Mouse (Mus musculus) hindbrain, embryonic 16.5 days (tissue): ENCODE results near the gene Col4a2. TPM values are rescaled to one million over a fixed set of nuclear protein-coding genes. Genes with fewer than 3 reads are reported as not detected.
A peak's percentile ranks its signal among the peaks of the same experiment; 100 is the strongest.

Experiments used
- ATAC-seq: fragments of 200-750 bp; cut with Nextera tagmentation; 2 replicates; pipeline ENCODE4 v1.8.0; 2017; ENCODE audit warnings: moderate TSS enrichment, moderate library complexity
- H3K27ac ChIP-seq: fragments of 300-500 bp; sonication (generic); 2 replicates; pipeline ENCODE4 v1.5.1; 2014; ENCODE audit warnings: low read depth, mild to moderate bottlenecking, control low read depth, low read length, moderate library complexity
- H3K27me3 ChIP-seq: fragments of 300-500 bp; sonication (generic); replicated peaks from 2 replicates; pipeline ENCODE4 v1.6.1; 2014; ENCODE audit warnings: low read length; ENCODE audit not compliant: control insufficient read depth, insufficient read depth
- H3K36me3 ChIP-seq: fragments of 300-500 bp; sonication (generic); 2 replicates; pipeline ENCODE4 v1.6.1; 2014; ENCODE audit warnings: mild to moderate bottlenecking, low read length, moderate library complexity, mixed read lengths; ENCODE audit not compliant: control insufficient read depth, insufficient read depth
- H3K4me1 ChIP-seq: fragments of 300-500 bp; sonication (generic); 2 replicates; pipeline ENCODE4 v1.6.1; 2014; ENCODE audit warnings: low read depth, low read length; ENCODE audit not compliant: control insufficient read depth, insufficient read depth
- H3K4me2 ChIP-seq: fragments of 300-500 bp; sonication (generic); 2 replicates; pipeline ENCODE4 v1.6.1; 2014; ENCODE audit warnings: mild to moderate bottlenecking, low read length, control low read depth, moderate library complexity
- H3K4me3 ChIP-seq: fragments of 300-500 bp; sonication (generic); 2 replicates; pipeline ENCODE4 v1.5.1; 2014; ENCODE audit warnings: mild to moderate bottlenecking, low read length, control low read depth, moderate library complexity
- H3K9ac ChIP-seq: fragments of 300-500 bp; sonication (generic); 2 replicates; pipeline ENCODE4 v1.6.1; 2014; ENCODE audit warnings: low read depth, mild to moderate bottlenecking, control low read depth, low read length, moderate library complexity
- H3K9me3 ChIP-seq: fragments of 300-500 bp; sonication (generic); 2 replicates; pipeline ENCODE4 v1.6.1; 2014; ENCODE audit warnings: mild to moderate bottlenecking, low read length, moderate library complexity; ENCODE audit not compliant: control insufficient read depth
- WGBS: fragments of 180-500 bp; shearing (Covaris S2); extraction: QIAGEN DNeasy Blood & Tissue Kit; methylation state at CpG from one replicate; pipeline ENCODE4 v1.1.7; 2014; 5-methylcytosine and 5-hydroxymethylcytosine counted together
- polyA plus RNA-seq: library from polyadenylated mRNA; unstranded; fragments of >200 nt; fragmentation: Nextera tagmentation; extraction: Ambion mirVana; gene quantifications from 2 replicates; pipeline ENCODE4 v1.2.1, GENCODE M21; 2015

Gene Col4a2
- polyA plus RNA-seq, 1 experiment from 2014 or later: 28.9 TPM

DNA sequence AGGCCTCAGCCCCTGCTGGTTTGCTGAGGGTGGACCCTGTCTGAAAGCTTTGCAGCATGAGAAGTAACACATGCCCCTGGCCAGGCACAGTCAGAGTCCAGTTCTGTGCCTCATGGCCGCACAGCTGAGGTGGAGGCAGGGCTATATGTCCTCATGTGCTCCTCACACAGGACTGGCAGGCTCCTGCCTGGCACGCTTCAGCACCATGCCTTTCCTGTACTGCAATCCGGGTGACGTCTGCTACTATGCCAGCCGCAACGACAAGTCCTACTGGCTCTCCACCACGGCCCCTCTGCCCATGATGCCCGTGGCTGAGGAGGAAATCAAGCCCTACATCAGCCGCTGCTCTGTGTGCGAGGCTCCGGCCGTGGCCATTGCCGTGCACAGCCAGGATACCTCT is 133.2 kb downstream of the Col4a2 start:
- no peaks in the 10 kb centered on the region for H3K4me1 ChIP-seq
- no peak overlapping the region for H3K27ac ChIP-seq
- 95% methylated on average over 13 of the region's 13 CpGs for WGBS
- H3K4me2 ChIP-seq: no peak overlapping the region
- H3K36me3 ChIP-seq: peaks cover 4% of the 10 kb centered on the region; the same call in 1 of the 2 replicates
- no peaks in the 10 kb centered on the region for H3K9me3 ChIP-seq
- ATAC-seq: no peak
- H3K27me3 ChIP-seq: no peaks in the 10 kb centered on the region
- no peak overlapping the region for H3K9ac ChIP-seq
- no peak overlapping the region for H3K4me3 ChIP-seq

DNA sequence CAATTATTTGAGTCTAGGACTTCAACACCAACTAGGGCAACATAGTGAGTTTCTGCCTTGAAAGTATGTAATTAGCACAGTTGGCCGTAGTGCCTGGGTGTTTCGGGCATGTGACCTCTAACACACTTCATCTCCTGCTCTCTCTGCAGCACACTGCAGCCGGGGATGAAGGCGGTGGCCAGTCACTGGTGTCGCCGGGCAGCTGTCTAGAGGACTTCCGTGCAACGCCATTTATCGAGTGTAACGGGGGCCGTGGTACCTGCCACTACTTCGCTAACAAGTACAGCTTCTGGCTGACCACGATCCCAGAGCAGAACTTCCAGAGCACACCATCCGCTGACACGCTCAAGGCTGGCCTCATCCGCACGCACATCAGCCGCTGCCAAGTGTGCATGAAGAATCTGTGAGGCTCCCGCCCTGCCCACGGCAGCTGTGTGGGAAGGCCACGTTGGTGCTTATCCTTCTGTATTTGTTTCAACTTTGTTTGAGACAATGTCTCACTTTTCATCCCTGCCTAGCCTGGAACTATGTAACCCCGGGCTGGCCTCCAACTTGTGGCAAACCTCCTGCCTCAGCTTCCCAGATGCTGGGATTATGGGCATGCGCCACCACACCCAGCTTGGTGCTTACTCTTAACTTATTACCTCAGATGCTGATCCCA is 135.4 kb downstream of the Col4a2 start:
- H3K4me2 ChIP-seq: no peak overlapping the region
- H3K4me1 ChIP-seq: no peaks in the 10 kb centered on the region
- H3K27ac ChIP-seq: no peak overlapping the region
- no peaks in the 10 kb centered on the region for H3K27me3 ChIP-seq
- no peak overlapping the region for H3K9ac ChIP-seq
- no peak overlapping the region for H3K4me3 ChIP-seq
- H3K9me3 ChIP-seq: no peaks in the 10 kb centered on the region
- H3K36me3 ChIP-seq: peaks cover 4% of the 10 kb centered on the region; the same call in 1 of the 2 replicates
- ATAC-seq: no peak
- 89% methylated on average over 23 of the region's 23 CpGs for WGBS

DNA sequence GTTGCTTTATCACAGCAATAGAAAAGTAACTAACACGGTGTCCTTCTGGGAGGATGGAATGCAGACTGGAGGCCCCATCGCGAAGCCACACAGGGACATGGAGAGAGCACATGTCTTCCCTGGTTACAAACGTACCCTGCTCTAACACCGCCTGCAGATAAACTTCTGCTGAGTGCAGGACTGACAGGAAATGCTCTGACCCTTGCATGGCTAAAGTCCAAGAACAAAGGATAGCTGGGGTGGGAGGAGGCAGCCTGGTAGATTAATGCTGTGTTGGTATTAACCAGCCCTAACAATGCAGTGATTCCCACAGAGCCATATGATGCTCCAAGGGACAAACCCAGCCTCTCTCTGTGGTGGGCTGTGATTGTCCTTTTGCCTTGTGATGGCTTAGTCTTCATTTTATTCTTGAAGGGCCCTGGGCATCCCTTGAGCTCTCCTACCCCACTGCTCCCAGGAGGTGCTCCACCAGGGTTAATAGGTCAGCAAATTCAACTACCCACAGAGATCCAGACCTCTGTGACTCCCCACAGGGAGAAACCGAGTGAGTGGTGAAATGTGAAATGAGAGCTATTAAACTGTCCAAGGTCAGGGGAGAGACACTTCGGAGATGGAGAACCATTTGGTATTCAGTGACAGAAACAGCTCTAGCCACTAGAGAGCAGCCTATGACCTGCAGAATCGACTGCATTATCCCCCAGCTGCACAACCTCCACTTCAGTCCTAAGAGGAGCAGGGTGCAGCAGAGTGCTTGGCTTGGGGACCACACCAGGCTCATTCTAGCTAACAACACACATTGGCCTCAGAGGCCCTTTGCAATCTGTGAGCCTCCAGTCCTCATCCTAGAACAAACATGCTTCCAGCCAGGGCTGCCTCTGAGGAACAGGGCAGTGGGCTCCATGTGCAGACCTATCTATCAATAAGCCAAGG is 137.8 kb downstream of the Col4a2 start:
- Histone ChIP-seq H3K9me3 (no peaks in the 10 kb centered on the region), H3K36me3 (peaks cover 4% of the 10 kb centered on the region; the same call in 1 of the 2 replicates), H3K9ac (no peak overlapping the region), H3K4me1 (no peaks in the 10 kb centered on the region), H3K4me2 (no peak overlapping the region), H3K4me3 (no peak overlapping the region), H3K27ac (no peak overlapping the region), H3K27me3 (no peaks in the 10 kb centered on the region)
- peak; percentile 62 for ATAC-seq
- 26% methylated on average over 8 of the region's 8 CpGs for WGBS

DNA sequence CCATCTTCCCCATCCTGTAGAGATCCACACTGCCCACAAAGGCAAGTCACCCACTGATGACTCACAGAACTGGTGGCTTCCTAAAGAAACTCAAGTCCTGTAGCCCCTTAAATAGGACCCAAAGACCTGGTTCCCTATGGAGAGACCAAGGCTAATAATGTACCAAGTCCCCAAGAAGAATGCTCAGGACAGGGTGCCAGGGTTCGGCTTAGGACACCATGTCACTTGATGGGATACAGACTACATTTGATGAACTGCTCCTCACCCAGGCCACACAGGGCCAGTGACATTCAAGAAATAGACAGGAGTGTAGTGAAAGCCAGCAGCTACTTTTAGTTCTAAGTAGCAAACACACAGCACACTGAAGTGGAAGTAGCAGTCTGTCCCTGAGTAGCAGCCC is 139.5 kb downstream of the Col4a2 start:
- H3K4me3 ChIP-seq: no peak overlapping the region
- 96% methylated on average over 1 of the region's 1 CpGs for WGBS
- H3K4me1 ChIP-seq: no peaks in the 10 kb centered on the region
- H3K36me3 ChIP-seq: peaks cover 4% of the 10 kb centered on the region; the same call in 1 of the 2 replicates
- no peak overlapping the region for H3K9ac ChIP-seq
- no peak overlapping the region for H3K4me2 ChIP-seq
- no peaks in the 10 kb centered on the region for H3K27me3 ChIP-seq
- ATAC-seq: no peak
- H3K27ac ChIP-seq: no peak overlapping the region
- no peaks in the 10 kb centered on the region for H3K9me3 ChIP-seq

DNA sequence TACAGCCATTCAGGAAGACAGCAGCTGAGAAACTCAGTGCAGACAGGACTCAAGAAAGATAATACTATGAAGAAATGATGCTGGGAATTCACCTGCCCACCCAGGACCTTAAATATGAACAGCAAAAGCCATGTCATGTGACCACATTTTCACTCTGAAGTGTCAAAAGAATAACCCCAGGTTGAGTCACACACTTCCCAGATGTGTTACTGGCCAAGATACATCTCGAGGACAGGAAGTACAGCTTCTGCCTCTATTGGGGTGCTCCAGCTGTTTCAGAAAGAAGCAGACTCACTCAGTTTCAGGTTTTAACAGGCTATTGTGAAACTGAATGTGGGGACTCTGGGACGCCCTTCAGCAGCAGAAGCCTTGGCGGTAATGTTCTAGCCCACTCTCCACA is 140.0 kb downstream of the Col4a2 start:
- ATAC-seq: no peak
- Histone ChIP-seq H3K4me1 (no peaks in the 10 kb centered on the region), H3K9me3 (no peaks in the 10 kb centered on the region), H3K27ac (no peak overlapping the region; the same call in 1 of the 2 replicates), H3K36me3 (peaks cover 4% of the 10 kb centered on the region; the same call in 1 of the 2 replicates), H3K9ac (no peak overlapping the region), H3K4me3 (no peak overlapping the region), H3K4me2 (no peak overlapping the region), H3K27me3 (no peaks in the 10 kb centered on the region)
- WGBS: 61% methylated on average over 3 of the region's 3 CpGs

DNA sequence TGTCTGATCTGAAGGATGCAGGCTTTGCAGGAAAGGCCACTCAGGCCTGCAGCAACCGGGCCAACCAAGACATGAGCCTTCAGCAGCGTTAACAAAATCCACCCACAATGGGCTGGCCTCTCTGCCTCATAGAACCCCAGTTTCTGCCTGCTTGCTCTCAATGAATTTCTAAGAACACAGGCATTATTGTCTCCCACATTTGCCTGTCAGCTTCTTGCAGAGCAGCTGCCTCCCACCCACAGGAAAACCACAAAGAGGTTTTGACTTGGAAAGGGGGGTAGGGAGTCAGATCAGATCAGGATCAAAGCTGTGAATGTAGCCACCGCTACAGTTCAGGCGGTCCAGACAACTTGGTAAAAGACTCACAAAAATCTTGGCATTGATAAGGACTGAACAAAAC is 140.4 kb downstream of the Col4a2 start:
- peaks cover 2% of the 10 kb centered on the region; the same call in 1 of the 2 replicates for H3K4me1 ChIP-seq
- WGBS: 17% methylated on average over 4 of the region's 4 CpGs
- ATAC-seq: peak; percentile 35; the same call in 1 of the 2 replicates
- peaks cover 4% of the 10 kb centered on the region; the same call in 1 of the 2 replicates for H3K36me3 ChIP-seq
- H3K27ac ChIP-seq: no peak overlapping the region; the same call in 1 of the 2 replicates
- H3K4me2 ChIP-seq: no peak overlapping the region
- no peaks in the 10 kb centered on the region for H3K27me3 ChIP-seq
- H3K9ac ChIP-seq: no peak overlapping the region
- no peaks in the 10 kb centered on the region for H3K9me3 ChIP-seq
- no peak overlapping the region for H3K4me3 ChIP-seq

DNA sequence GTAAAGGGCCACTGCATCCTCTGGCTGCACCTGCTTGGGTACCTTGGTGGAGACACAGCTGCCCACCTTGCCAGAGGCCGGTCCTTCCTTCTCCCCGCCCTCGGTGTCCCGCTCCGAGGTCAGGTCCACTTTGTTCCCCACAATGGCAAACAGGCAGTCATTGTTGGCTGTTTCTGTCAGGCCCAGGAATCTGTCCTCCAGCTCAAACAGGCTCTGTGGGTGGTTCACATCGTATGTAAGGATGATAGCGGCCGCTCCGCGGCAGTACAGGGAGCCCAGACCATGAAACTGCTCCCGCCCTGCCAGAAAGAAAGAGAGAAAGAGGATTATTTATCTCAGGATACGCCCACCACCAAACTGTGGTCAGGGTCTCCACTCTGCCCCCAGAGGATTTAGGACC is 141.6 kb downstream of the Col4a2 start:
- Histone ChIP-seq H3K27me3 (no peaks in the 10 kb centered on the region), H3K36me3 (no peaks in the 10 kb centered on the region), H3K9me3 (no peaks in the 10 kb centered on the region), H3K27ac (no peak overlapping the region), H3K4me3 (no peak overlapping the region), H3K4me1 (peaks cover 2% of the 10 kb centered on the region; the same call in 1 of the 2 replicates), H3K9ac (no peak overlapping the region), H3K4me2 (no peak overlapping the region)
- 35% methylated on average over 12 of the region's 12 CpGs for WGBS
- ATAC-seq: no peak

DNA sequence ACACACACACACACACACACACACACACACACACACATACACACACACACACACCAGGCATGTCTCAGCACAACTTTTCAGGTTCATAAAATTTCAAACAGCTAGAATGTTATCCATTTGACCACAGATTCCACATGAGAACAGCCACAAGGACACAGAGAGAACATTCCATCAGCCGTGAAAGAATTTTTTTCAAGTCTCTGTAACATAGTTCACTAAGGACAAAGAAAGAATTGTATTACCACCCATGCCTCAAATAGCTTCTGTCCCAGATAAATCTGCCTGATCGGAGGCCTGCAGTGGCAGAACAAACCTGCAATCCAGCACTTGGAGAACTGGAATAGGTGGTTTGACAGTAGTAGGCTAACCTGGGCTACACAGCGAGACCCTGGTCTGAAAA is 144.7 kb downstream of the Col4a2 start:
- 76% methylated on average over 3 of the region's 3 CpGs for WGBS
- Histone ChIP-seq H3K4me3 (no peak overlapping the region), H3K27ac (no peak overlapping the region), H3K36me3 (no peaks in the 10 kb centered on the region), H3K4me2 (no peak overlapping the region), H3K9ac (no peak overlapping the region), H3K9me3 (no peaks in the 10 kb centered on the region), H3K27me3 (no peaks in the 10 kb centered on the region), H3K4me1 (peaks cover 2% of the 10 kb centered on the region; the same call in 1 of the 2 replicates)
- no peak for ATAC-seq
